Mouse (Mus musculus) C2C12 (cell line): ENCODE results near the gene Wdr83.

ENCODE experiments used
- CTCF ChIP-seq: IDR thresholded peaks from one replicate; pipeline ENCODE4 v1.5.1; 2011; ENCODE audit not compliant: control insufficient read depth, insufficient read depth, insufficient read length
- MAX ChIP-seq: IDR thresholded peaks from one replicate; pipeline ENCODE4 v1.6.1; 2011; ENCODE audit warnings: mild to moderate bottlenecking, control low read depth

- TF ChIP-seq CTCF (no peak), MAX (no peak)
These were observed 6.9 kb downstream of the Wdr83 start for GRCm38 (mm10) chr8:85074167-85074566.
